Mouse (Mus musculus) megakaryocyte, embryonic 14.5 days (primary cell): ENCODE measurements at regions not wholly inside any gene's neighbourhood (a gene's known extent, or its start where the extent isn't known, plus 50 kb on each side); places are given as distances from the start of the nearest gene placed in this dataset.

Experiments
- H3K27me3 ChIP-seq: replicated peaks from 2 replicates; pipeline ENCODE3; 2012; ENCODE audit warnings: inconsistent platforms
- H3K36me3 ChIP-seq: replicated peaks from 2 replicates; pipeline ENCODE3; 2012; ENCODE audit warnings: low read length, inconsistent platforms, mixed read lengths
- H3K4me1 ChIP-seq: 2 replicates; pipeline ENCODE4 v1.6.1; 2012; ENCODE audit warnings: inconsistent platforms
- H3K4me3 ChIP-seq: replicated peaks from 2 replicates; pipeline ENCODE3; 2012; ENCODE audit warnings: moderate library complexity, mild to moderate bottlenecking, inconsistent platforms
- H3K9me3 ChIP-seq: 2 replicates; pipeline ENCODE4 v1.6.1; 2012; ENCODE audit warnings: inconsistent platforms
- FLI1 ChIP-seq: IDR thresholded peaks from 2 replicates; pipeline ENCODE4 v1.6.1; 2012; ENCODE audit warnings: low read length, inconsistent platforms, mixed read lengths
- GATA1 ChIP-seq: IDR thresholded peaks from 3 replicates; pipeline ENCODE4 v1.6.1; 2012; ENCODE audit warnings: mixed read lengths, low read length, inconsistent platforms, borderline replicate concordance

DNA sequence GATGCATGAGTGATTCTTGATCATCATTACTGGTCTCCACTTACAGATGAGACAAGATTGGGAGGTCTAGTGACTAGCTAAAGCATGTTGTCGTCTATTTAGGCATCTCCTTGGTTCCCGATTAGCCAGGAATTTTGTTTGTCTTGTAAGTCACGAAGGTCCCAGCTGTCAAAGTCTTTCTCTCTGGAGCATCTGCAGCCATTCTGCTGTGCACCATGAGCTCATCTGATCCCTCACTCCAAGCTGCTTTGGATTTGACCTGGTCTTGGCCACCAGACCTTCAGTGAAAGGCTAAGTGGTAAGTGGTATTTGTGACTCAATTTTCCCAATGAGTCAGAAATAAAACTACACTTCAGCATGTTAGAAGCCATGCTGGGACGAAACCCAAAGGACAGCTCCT is 53.3 kb upstream of the Creb5 start:
- no peak for TF ChIP-seq FLI1
- H3K4me1 ChIP-seq, result no peaks in the 10 kb centered on the region
- no peak overlapping the region for H3K4me3 ChIP-seq

DNA sequence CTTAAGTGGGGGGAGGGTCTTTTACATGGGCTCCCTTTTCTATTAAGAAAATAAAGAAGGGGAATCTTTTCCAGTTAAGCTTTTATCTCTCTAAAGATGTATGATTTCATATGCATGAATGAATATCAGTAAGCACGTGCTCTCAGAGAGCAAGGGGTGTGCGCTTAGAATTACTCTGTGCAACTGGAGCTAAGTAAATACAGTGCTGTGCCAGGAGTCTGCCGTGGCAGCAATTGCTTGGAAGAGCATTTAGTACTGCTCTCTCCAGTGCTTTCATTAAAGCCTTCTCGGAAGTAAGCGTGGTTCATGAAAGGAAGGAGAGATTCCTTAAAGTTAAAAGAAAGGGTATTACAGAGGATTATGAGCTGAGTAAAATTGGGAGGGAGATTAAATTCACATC is 54.5 kb upstream of the Creb5 start:
- no peak overlapping the region for H3K4me3 ChIP-seq
- H3K27me3 ChIP-seq, result peaks cover 10% of the 10 kb centered on the region
- TF ChIP-seq FLI1 (no peak), GATA1 (no peak)
- no peaks in the 10 kb centered on the region for H3K36me3 ChIP-seq
- H3K4me1 ChIP-seq, result no peaks in the 10 kb centered on the region
- H3K9me3 ChIP-seq, result peaks cover 7% of the 10 kb centered on the region; the same call in 1 of the 2 replicates

More for the DNA sequence above, 53.3 kb upstream of the Creb5 start:
- Histone ChIP-seq H3K9me3 (peaks cover 4% of the 10 kb centered on the region; the same call in 1 of the 2 replicates), H3K27me3 (peaks cover 9% of the 10 kb centered on the region), H3K36me3 (no peaks in the 10 kb centered on the region)

DNA sequence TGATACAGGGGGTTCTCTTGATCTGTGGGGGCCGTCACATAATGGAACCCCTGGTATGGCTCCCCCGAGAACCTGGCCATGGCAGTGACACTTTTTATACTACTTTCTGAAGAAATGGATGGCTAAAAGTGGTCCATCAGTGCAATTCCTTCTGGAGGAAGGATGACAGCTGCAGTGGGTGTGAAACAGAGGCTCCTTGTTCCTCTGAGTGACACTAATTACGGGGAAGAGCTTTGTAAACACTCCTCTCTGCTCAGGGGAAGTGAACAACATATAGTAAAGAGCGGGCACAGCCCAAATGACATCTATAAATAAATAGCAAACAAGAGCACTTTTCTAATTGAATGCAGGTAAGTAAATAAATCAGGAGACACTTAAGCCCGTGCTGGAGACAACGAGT is 57.7 kb upstream of the Creb5 start:
- Histone ChIP-seq H3K9me3 (peaks cover 7% of the 10 kb centered on the region; the same call in 1 of the 2 replicates), H3K36me3 (no peaks in the 10 kb centered on the region), H3K4me1 (no peaks in the 10 kb centered on the region), H3K27me3 (peaks cover 12% of the 10 kb centered on the region), H3K4me3 (no peak overlapping the region)
- no peak for TF ChIP-seq FLI1

DNA sequence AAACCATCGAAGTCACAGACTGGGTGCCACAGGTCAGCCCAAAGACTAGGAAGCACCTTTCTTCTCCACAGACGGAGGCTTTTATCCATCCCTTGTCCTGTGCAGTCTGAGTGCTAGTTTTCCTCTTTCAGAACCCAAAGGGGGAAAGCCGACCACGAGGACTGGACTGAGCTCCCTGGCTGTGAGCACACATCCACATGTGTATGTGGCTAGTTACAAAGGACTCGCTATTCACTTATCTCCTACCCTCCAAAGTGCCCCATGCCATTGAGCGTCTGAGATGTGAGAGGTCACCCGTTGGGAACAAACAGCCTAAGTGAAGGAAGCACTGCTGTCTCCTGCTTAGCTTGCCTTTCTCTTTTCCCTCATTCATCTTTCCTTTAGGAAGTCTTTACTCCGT is 65.0 kb upstream of the Creb5 start:
- Histone ChIP-seq H3K27me3 (peaks cover 9% of the 10 kb centered on the region), H3K4me3 (no peak overlapping the region), H3K36me3 (no peaks in the 10 kb centered on the region), H3K9me3 (no peaks in the 10 kb centered on the region), H3K4me1 (peaks cover 1% of the 10 kb centered on the region; the same call in 1 of the 2 replicates)
- TF ChIP-seq GATA1, result no peak
- no peak for TF ChIP-seq FLI1

DNA sequence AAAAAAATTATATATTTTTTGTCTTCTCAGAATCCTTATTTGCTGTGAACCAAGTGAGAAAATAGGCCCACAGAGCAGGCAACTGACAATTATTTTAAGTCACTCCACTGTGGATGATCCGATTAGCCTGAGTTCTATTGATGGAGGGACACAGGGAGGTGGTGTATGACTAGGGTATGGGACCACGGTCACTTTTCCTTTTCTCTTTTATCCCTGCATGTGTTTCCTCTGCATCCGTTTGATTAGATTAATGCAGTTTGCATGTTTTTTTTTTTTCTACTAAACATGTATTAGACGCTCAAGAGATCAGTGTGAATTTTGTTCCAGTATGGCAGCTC is 65.4 kb upstream of the Creb5 start:
- Histone ChIP-seq H3K27me3 (peaks cover 10% of the 10 kb centered on the region), H3K4me1 (peaks cover 6% of the 10 kb centered on the region), H3K4me3 (no peak overlapping the region), H3K9me3 (no peaks in the 10 kb centered on the region), H3K36me3 (no peaks in the 10 kb centered on the region)
- TF ChIP-seq GATA1 (no peak), FLI1 (no peak)

DNA sequence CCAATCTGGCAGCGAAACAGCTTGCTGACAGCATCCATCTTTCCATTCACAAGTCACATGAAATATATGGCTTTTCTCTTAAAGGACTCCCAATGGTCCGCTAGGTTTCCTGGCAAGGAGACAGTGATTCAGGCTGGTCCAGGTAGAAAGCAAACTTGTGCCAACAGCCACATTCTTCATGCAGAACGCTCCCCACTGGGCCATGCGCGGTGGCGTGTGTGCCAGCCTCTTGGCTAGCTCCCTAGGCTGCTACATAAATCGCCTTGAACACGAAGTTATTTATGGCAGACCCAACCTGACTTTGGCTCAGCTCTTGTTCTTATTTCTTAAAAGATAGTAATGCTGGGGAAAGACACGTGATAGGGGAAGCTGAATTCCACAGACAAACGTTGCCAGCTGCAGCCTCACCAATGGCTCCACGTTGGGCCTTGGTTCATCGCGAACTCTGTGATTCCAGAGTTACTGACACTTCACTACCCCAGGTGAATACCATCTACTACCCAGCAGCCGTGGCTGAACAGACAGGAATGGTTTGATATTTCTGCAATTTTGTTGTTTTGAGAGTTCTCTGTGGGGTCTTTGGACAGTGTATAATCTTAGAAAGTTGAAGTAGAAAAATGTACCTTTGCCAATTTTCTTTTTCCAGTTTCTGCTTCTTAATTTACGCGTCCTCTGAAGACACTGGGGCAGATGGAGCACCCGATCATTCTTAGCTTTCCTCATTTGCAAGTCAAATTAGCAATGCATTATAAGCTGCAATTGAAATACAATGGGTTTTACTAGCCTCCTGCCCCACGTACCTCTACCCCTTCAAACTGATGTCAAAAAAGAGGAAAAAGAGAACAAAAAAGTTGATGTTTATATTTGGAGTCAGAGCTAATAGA is 66.0 kb upstream of the Creb5 start:
- no peaks in the 10 kb centered on the region for H3K36me3 ChIP-seq
- no peak overlapping the region for H3K4me3 ChIP-seq
- peaks cover 11% of the 10 kb centered on the region for H3K27me3 ChIP-seq
- no peaks in the 10 kb centered on the region for H3K9me3 ChIP-seq
- peaks cover 8% of the 10 kb centered on the region for H3K4me1 ChIP-seq
- no peak for TF ChIP-seq GATA1
- no peak for TF ChIP-seq FLI1

DNA sequence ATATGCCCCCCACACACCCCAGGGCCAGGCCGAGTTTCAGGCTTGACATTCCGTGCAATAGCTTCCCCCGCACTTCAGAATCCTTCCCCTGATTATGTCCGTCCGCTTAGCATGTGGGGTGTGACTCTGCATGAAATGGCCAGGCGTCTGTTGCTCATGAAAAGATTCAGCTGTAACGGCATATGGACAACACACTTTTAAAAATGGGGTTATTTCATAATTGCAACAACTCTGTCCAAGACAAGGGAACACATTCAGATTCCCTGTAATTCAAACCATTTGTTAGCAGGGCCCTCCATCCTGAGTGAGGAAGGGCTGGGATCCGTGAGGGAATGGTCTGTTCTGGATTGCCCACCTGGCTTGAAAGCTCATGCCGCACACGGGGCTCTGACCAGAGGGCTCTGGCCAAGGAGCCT is 68.2 kb upstream of the Creb5 start:
- H3K4me1 ChIP-seq, result peaks cover 8% of the 10 kb centered on the region
- H3K36me3 ChIP-seq, result no peaks in the 10 kb centered on the region
- H3K27me3 ChIP-seq, result peaks cover 23% of the 10 kb centered on the region
- no peaks in the 10 kb centered on the region for H3K9me3 ChIP-seq
- TF ChIP-seq GATA1 (no peak), FLI1 (no peak)
- H3K4me3 ChIP-seq, result no peak overlapping the region

DNA sequence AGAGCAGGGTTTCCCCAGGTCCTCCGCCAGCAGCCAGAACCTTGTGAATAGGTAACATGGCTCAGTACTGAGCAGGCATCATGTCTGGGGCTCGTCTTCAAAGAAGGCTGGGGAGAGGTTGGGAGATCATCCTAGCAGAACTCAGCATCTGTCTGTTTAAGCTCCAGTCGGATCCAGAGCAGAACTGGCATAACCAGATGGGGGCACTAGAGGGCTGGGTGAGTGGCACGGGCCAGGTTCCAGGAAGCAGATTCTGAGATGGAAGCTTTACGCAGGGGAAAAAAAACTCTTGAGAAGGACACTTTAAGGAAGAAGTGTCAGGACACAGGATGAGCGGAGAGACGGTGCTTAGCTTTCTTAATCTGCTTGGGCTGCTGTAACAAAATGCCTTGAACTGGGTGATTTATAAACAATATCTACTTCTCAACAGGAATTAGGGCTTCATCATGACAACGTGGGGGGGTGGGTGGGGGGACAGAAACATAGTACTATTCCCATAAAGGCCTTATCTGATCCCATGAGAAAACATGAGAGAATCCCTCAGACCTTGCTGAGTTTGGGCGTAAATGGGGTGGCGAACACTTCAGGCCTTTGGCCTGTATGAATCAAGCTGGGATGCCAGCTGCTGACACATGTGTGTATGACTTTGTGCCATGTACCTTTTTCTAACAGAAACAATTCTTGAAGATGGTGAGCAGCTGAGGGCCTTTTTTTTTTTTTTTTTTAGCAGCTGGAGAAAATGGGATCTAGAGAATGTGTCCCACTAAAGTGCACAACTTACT is 69.6 kb upstream of the Creb5 start:
- TF ChIP-seq FLI1 (no peak), GATA1 (no peak)
- Histone ChIP-seq H3K4me3 (no peak overlapping the region), H3K9me3 (no peaks in the 10 kb centered on the region), H3K36me3 (no peaks in the 10 kb centered on the region), H3K27me3 (peaks cover 33% of the 10 kb centered on the region), H3K4me1 (peaks cover 8% of the 10 kb centered on the region)

DNA sequence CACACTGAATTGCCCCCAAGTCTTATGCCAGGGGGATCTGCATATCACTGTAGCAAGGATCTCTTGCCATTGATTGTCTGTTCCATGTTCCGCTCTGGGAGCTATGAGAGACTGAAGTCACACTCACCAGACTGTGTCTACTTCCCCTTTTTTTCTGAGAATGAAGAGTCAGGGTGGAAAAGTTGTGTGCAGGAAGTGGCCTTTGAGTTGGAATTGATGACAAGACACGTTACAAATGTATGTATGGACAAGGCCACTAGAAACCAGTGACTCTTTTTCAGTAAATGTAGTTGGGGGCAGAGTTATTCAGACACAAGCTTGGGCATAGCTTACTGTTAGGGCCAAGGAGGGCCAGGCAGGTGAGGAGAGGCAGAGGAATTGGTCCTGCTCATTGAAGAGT is 70.4 kb upstream of the Creb5 start:
- Histone ChIP-seq H3K27me3 (peaks cover 37% of the 10 kb centered on the region), H3K4me3 (no peak overlapping the region)

DNA sequence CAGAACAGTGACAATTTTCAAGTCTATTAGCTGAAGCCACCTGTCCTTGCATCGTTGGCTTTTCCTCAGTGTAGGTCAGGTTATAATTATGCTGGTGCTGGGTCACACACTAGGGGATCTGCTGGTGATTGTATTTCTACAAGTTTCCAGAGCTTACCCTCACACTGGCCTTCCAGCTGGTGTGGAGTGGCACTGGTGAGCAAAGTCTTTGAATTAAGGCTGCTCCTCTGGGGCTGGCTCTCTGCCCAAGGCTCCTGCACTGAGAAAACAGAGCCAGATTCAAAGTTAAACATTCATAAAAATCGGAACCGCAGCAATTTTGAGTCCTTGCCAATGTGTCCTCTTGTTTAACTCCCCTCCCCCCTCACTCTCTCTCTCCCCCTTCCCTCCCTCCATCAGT is 75.7 kb upstream of the Creb5 start:
- H3K27me3 ChIP-seq, result peaks cover 67% of the 10 kb centered on the region
- H3K36me3 ChIP-seq, result no peaks in the 10 kb centered on the region
- H3K9me3 ChIP-seq, result peaks cover 23% of the 10 kb centered on the region
- TF ChIP-seq GATA1 (no peak), FLI1 (no peak)
- H3K4me3 ChIP-seq, result no peak overlapping the region
- no peaks in the 10 kb centered on the region; the same call in 1 of the 2 replicates for H3K4me1 ChIP-seq

More for the DNA sequence above, 70.4 kb upstream of the Creb5 start:
- TF ChIP-seq GATA1 (no peak), FLI1 (no peak)
- no peaks in the 10 kb centered on the region for H3K9me3 ChIP-seq
- peaks cover 8% of the 10 kb centered on the region for H3K4me1 ChIP-seq
- no peaks in the 10 kb centered on the region for H3K36me3 ChIP-seq
